Mouse (Mus musculus): ENCODE results near the gene Drd1. TPM values are rescaled to one million over a fixed set of nuclear protein-coding genes. Genes with fewer than 3 reads are reported as not detected.

Drd1 gene
- total RNA-seq, 4 experiments from 2014 or later, result 0.07 TPM; not detected in 3

Other genes starting within 250 kb of the Drd1 start
- gene Sfxn1, start 16.2 kb upstream of the Drd1 start, total RNA-seq (2022), result 1 to 10 TPM; 1.1 to 2.4 (median 1.8) TPM
- under 1 TPM; 0.12 to 0.38 (median 0.27) TPM for gene Hrh2, start 136.4 kb upstream of the Drd1 start, total RNA-seq (2022)